Mouse (Mus musculus) left cerebral cortex, adult 2 months (tissue): Measurements from ENCODE around the gene Fam83f. TPM values are rescaled to one million over a fixed set of nuclear protein-coding genes. Genes with fewer than 3 reads are reported as not detected.

Experiments used
- DNase-seq, 2 experiments: peaks; one replicate each; pipeline ENCODE4 v3.0.0; 2021 to 2022; ENCODE audit warnings: low spot score in 2 of 2, mixed read lengths in 1 of 2; ENCODE audit errors: extremely low spot score in 1 of 2
- H3K27ac ChIP-seq: fragments of 200-600 bp; 2 replicates; pipeline ENCODE4 v1.8.1; 2022
- H3K4me3 ChIP-seq: fragments of 200-600 bp; 2 replicates; pipeline ENCODE4 v1.8.1; 2022
- CTCF ChIP-seq: fragments of 200-600 bp; IDR thresholded peaks from 2 replicates; pipeline ENCODE4 v1.8.1; 2022; ENCODE audit warnings: antibody characterized with exemption, mild to moderate bottlenecking, moderate library complexity
- intact Hi-C: fragments of 180-260 bp; cut with DNase I; formaldehyde crosslinking; loops from one replicate; pipeline ENCODE4 v1.15.1; 2025
- total RNA-seq, 2 experiments: library from RNA; stranded (reverse); gene quantifications; 2 replicates each; pipeline ENCODE4 v1.2.3; 2021

The Fam83f gene
- total RNA-seq, 2 experiments from 2014 or later = 0.26 to 0.54 TPM

DNA sequence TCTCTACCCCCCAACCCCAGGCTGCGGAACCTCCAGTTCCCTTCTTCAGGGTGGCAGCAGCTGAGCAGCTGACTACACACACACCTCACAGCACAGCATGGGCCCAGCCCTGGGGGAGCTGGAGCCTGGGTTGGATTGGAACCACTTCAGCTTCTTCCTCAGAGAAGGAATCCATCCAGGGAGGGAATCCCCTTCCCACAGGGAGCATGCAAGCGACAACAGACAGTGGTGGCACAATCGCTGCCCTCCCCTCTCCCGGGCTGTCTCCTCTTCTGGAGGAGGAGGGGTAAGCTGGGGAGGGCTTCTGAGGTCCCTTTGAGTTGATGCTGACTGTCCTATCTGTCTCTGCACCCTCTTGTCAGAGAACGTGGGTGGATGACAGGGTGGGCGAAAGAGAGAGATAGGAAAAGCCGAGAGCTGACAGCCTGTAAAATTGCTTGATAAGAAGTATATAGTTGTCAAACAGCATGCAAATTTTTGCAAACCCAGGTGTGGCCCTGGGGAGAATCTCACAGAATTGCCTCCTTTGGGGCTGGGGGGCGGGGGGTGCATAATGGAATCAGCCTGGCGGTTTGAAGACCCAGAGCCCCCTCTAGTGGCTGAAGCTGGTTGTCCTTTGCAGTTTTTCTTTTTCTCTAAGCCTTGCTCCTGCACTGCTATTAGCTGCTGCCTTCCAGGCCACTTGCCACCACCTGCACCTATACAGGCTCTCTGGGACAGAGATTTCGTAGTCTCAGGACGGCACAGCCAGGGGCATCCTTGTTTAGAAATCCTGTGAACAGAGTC is 22.7 kb downstream of the Fam83f start:
- 0 out of 2 replicates have a peak overlapping the region, but pooled peaks have one; percentile 15 for H3K27ac ChIP-seq
- peak; percentile 75 to 84 for DNase-seq
- intact Hi-C loops = loop anchor here (1.0 to 10.0 kb wide), 4 partner anchors 60 to 428 kb away; no protein-coding TSS in a partner anchor
- H3K4me3 ChIP-seq = 0 out of 2 replicates have a peak overlapping the region, but pooled peaks have one; percentile 17
- peak; percentile 89 for TF ChIP-seq CTCF

DNA sequence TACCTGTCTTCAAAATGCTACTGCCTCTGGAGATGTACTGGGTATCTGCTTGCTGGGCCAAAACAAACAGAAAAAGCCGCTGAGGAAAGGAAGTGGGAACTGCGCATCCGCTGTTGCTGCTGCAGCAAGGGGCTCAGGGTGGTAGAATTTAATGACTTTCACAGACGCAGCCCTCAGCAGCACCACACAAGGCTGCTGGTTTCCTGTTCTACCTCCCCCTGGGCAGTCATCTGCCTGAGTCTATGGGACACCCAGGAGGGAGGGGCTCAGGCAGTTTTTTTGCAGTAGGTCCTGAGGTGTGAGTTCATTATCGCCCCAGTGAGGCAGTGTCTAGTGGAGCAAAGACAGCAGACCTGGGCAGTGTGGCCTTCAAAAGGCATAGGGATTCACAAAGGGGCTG is 25.9 kb downstream of the Fam83f start:
- no peak overlapping the region for H3K27ac ChIP-seq
- no peak for DNase-seq
- TF ChIP-seq CTCF = no peak
- no peak overlapping the region for H3K4me3 ChIP-seq
- intact Hi-C loops = loop anchor here (10.0 kb wide), 1 partner anchor 333 kb away; no protein-coding TSS in a partner anchor

DNA sequence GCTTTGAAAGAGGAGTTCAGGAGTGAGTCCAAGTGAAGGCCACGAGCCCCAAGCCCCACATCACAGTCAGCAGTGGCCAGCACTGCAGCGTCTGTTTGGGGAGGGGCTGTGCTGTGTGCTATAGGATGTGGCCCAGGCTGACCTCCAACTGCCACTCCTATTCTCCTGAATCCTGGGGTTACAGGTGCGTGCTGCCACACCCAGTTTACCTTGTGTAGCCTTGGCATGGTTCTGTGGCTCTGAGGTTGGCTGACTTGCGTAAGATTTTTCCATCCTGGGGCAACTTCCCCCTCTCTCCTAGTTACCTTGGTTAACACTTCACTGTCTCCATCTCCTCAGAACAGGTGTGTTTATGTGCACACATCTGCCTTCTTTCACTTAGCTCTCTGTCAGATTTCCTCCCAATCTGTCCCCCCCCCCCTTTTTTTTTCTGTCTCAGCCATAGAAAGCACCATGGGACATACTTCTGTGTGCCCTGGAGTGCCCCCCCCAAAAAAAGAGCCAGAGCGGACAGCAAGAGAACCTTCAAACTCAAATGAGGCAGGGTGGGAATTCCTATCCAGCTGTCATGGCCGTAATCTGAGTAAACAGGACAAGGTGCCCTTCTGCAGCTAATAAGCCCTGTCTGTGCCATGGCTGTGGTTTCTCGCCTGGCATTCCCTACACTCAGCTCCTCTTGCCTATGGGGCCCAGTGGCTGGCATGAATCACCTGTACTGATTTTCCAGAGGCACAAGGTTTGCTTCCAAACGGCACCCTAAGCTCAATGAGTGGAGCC is 30.0 kb downstream of the Fam83f start:
- Histone ChIP-seq H3K27ac (no peak overlapping the region), H3K4me3 (no peak overlapping the region)
- intact Hi-C loops = loop anchor here (10.0 kb wide), 1 partner anchor 493 kb away; the partner anchor contains the start of gene Mrtfa
- no peak for TF ChIP-seq CTCF
- no peak for DNase-seq

DNA sequence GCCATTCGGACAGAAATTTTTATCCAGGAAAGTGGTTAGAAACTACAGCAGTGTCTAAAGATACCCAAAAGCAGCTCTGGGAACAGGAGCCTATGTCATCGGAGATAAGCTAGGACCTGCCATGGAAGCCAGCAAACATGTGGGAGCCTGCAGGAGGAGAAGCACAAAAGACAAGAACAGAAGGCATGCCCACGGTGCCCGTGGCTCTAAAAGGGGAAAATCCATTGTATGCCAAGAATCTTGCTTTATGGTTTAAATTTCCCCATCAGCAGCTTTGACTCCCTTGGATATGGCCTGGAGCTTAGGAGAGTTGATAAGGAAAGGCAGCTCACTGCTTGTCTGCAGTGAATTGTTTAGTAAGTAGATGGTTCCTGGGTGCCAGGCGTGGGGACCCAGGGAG is 31.3 kb downstream of the Fam83f start:
- TF ChIP-seq CTCF = no peak
- H3K4me3 ChIP-seq = no peak overlapping the region
- 0 out of 2 replicates have a peak overlapping the region, but pooled peaks have one; percentile 24 for H3K27ac ChIP-seq
- intact Hi-C loops = loop anchor here (10.0 kb wide), 1 partner anchor 492 kb away; the partner anchor contains the start of gene Mrtfa
- no peak for DNase-seq

DNA sequence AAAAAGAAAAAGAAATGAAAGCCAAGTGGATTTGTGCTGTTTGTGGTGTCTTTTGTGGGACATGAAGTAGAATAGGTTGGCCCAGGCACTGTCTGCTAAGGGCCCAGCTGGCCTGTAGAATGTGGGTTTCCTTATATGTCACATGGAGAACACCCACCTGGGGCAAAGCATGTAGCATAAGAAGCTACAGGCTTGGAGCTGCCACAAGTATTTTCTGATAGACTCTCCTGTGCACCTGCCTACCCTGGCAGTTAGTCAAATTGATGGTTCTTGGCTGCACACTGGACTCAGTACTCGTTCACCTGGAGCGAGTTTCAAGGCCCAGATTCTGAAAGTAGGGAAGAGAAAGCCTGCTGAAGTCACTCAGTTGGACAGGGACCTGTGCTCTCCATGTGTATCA is 31.8 kb downstream of the Fam83f start:
- intact Hi-C loops = loop anchor here (10.0 kb wide), 1 partner anchor 491 kb away; the partner anchor contains the start of gene Mrtfa
- Histone ChIP-seq H3K27ac (0 out of 2 replicates have a peak overlapping the region, but pooled peaks have one; percentile 24), H3K4me3 (no peak overlapping the region)
- no peak for TF ChIP-seq CTCF
- no peak for DNase-seq

DNA sequence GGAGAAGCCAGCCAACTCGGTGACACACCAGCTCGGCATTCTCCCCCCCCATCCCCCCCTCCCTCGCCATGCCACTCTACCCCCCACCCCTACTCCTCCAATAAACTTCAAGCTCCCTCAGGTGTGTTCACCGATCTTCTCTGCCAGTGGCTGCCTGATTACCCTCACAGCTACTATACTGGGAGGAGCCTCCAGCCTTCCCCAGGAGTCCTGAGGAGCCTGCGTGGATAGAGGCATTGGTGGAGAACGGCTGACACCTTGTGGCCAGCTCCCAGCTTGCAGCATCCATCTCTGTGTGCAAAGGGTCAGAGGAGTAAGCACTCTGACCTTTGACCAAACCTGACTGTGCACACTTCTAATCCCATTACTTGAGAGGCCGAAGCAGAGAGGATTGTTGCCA is 32.6 kb downstream of the Fam83f start:
- Histone ChIP-seq H3K4me3 (no peak overlapping the region), H3K27ac (no peak overlapping the region)
- TF ChIP-seq CTCF = peak; percentile 82
- peak; percentile 76 to 77 for DNase-seq
- intact Hi-C loops = loop anchor here (1.0 to 10.0 kb wide), 3 partner anchors 438 to 615 kb away; partner anchors contain the start of gene Mrtfa

DNA sequence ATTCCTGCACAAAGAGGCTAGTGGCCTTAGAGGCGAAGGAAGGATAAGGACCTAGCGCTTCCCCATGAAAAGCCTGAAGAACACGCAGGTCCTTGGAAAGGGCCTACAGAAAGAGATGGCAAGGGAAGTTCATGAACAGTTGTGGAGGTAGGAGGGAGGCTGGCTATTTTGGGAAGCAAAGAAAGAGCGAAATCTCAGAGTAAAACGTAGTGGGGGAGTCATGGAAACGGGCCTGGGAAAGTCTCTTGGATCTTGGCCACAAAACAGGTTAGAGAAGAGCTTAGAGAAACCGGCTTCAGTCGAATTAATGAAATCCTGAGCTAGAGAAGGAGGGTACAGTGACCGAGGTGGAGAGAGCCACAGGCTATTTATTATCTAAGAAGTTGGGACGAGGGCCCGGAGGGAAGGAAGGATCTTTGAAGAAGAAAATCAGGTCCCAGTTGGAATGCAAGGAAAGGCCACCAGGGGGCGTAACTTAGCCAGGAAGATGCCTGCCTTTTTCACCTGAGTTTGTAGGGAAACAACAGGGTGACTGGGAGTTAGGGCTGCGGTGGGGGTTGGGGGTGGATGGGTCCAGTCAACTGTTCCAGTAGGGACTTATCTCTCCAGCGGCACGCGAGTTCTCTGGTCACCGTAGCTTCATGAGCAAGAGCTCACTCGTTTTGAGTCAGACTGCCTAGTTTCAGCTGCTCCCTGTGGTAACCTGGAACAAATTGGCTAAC is 34.3 kb downstream of the Fam83f start:
- DNase-seq = peak; percentile 77 to 84
- peak overlapping the region; percentile 43 for H3K4me3 ChIP-seq
- intact Hi-C loops = loop anchor here (2.0 to 10.0 kb wide), 4 partner anchors 176 to 617 kb away; partner anchors contain the start of genes Adsl and Mrtfa
- peak; percentile 81 for TF ChIP-seq CTCF
- peak overlapping the region; percentile 25; the same call in 1 of the 2 replicates for H3K27ac ChIP-seq

DNA sequence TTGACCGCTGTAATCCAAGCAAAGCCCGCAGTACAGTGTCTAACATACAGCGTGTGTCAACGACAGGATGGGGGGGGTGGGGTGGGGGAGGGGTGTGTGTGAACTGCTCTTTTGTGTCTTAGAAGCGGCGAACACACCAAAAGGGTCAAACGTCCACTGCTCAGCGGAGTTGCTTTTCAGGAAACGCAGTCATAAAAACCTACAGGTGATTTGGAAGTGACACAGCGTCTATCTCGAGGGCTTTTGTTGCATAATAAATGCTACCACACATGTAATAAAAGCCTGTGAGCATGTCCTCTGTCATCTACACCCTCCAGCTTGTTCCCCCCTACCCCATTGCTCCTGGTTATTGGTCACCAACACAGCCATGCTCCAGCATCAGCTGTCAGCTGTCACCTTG is 34.9 kb downstream of the Fam83f start:
- intact Hi-C loops = loop anchor here (5.0 to 10.0 kb wide), 3 partner anchors 176 to 488 kb away; partner anchors contain the start of genes Adsl and Mrtfa
- TF ChIP-seq CTCF = no peak
- H3K27ac ChIP-seq = peak overlapping the region; percentile 25; the same call in 1 of the 2 replicates
- no peak for DNase-seq
- H3K4me3 ChIP-seq = peak overlapping the region; percentile 43

DNA sequence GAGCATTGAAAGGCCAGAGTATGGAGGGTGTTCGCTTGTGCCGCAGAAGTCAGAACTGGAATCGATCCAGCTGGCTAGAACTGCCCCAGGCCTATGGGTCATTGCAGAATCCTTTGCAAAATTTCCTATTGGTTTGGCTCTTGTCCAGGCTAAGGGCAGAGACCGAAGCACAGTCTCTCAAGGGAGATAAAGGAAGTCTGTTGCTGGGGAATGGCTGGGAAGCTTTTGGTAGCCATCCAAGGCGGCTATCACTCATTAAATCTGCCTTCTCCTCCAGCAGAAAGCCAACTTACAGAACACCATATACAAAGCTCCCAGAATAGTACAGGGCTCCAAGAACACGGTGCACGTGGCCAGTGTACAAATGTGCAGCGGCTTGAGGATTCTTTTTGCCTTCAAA is 35.4 kb downstream of the Fam83f start:
- Histone ChIP-seq H3K4me3 (no peak overlapping the region), H3K27ac (peak overlapping the region; percentile 25; the same call in 1 of the 2 replicates)
- no peak for DNase-seq
- TF ChIP-seq CTCF = no peak
- intact Hi-C loops = loop anchor here (5.0 to 10.0 kb wide), 3 partner anchors 175 to 488 kb away; partner anchors contain the start of genes Adsl and Mrtfa

DNA sequence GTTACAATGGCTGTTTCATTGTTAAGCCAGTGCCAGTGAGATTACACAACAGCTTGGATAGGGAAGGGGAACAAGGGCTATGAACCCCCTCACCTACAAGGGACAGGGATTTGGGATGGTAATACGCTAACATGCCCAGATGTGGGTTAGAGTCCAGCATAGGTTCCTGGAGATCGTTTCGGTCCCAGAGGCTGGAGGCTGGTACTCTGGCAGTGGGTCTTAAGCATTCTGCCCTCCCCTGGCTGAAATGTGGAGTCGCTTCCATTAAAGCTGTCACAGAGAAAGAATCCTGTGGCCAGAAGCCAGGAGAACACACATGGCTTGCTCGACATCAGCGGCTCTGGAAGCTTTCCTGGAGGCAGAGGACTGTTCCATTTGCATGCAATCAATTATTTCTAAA is 37.9 kb downstream of the Fam83f start:
- Histone ChIP-seq H3K4me3 (no peak overlapping the region), H3K27ac (no peak overlapping the region; the same call in 1 of the 2 replicates)
- no peak for DNase-seq
- no peak; the same call in 1 of the 2 replicates for TF ChIP-seq CTCF
- intact Hi-C loops = loop anchor here (5.0 to 10.0 kb wide), 3 partner anchors 173 to 485 kb away; partner anchors contain the start of genes Adsl and Mrtfa

DNA sequence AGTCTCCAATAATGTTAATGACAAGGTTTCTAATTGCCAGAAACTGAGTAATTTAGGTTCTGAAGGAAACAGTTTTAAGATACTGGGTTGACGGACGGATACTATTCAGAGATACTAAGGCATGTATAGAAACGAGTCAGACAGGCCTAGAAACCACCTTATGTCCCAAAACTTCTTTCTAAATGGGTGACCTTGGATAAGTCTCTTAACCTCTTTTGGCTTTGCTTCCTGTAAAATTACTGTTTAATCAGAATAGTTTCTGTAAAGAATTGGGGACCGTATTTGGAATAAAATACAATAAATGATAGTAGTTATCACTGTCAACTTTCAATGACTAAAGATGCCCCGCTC is 38.6 kb downstream of the Fam83f start:
- Histone ChIP-seq H3K4me3 (peak overlapping the region; percentile 100), H3K27ac (peak overlapping the region; percentile 100)
- intact Hi-C loops = loop anchor here (2.0 kb wide), 1 partner anchor 89 kb away; no protein-coding TSS in a partner anchor
- TF ChIP-seq CTCF = no peak
- DNase-seq = no peak
